In the genomic region with DNA sequence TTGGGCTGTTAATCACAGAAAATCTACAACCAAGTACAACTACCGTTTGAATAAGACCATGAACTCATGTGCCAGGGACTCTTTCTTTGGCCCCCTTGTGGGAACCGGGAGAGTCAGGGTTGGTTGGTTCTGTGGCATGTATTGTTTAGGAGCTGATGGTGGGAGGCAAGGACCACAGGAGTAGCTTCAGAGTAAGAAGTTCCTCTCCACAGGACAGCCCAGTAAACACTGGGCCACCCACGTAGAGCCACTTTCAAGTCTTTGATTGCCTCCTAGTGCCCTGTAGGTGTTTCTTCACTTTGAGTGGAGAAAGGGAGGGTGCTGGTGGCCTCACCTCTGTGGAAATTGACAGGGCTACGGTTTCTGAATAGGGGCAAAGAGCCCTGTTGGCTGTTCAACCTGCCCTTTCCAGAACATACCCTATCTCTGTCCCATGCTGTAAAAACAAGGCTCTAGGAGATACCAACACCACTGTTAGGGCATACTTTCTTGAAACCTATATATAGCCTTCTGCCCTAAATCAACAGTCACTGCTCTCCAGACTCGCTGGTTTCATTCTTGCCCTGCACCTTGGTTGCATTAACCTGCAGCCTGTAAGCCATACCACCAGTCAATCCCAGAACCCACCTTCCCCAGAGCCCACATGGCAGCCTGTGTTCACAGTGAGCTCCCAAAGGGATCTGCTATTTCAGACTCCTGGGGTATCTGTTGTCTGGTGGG, we compare ENCODE assay signal across 10 mouse cellular contexts. TPM values are rescaled to one million over a fixed set of nuclear protein-coding genes. Genes with fewer than 3 reads are reported as not detected.
DNase-seq lines count a peak whose midpoint lies in the region; ATAC-seq and TF ChIP-seq lines count a peak whose summit lies in the region.
"Had no signal": no experiment of that assay in that cellular context is flagged by ENCODE, and none has a peak within 500 bp of the region (broad histone marks: within the 10 kb centered on the region; RNA-seq: fewer than 3 reads in every experiment).

No protein-coding gene starts in this region.

- peak; percentile 31 for DNase-seq in hindbrain, embryonic 10.5 days (ENCODE audit: low spot score)
- no peak for DNase-seq in hindbrain, postnatal 0 days (ENCODE audit: low spot score)
- peak; percentile 12 for DNase-seq in ovary, postnatal 14 days (ENCODE audit: low spot score)
- DNase-seq in ovary, postnatal 10 days (ENCODE audit: low spot score): no peak
- DNase-seq in embryonic facial prominence, embryonic 14.5 days (ENCODE audit: low spot score): peak; percentile 12
- DNase-seq in thymus, adult 2 months: no peak
- DNase-seq in cerebellum, postnatal 36 days: no peak

- no peak overlapping the region for H3K9ac ChIP-seq in hindbrain, postnatal 0 days (replicated peaks; ENCODE audit: low read length)
- no peak overlapping the region for H3K9ac ChIP-seq in embryonic facial prominence, embryonic 14.5 days (ENCODE audit: low read depth, low read length)
- H3K9ac ChIP-seq: embryonic facial prominence, embryonic 12.5 days; hindbrain, embryonic 12.5 days had no signal

- no peak overlapping the region for H3K27ac ChIP-seq in hindbrain, embryonic 10.5 days
- no peak overlapping the region for H3K27ac ChIP-seq in hindbrain, postnatal 0 days
- H3K27ac ChIP-seq in embryonic facial prominence, embryonic 14.5 days (replicated peaks; ENCODE audit: low read depth, low read length): no peak overlapping the region
- H3K27ac ChIP-seq in thymus, adult 2 months (ENCODE audit: control insufficient read depth, insufficient read depth, low read length): no peak overlapping the region
- H3K27ac ChIP-seq: embryonic facial prominence, embryonic 12.5 days; hindbrain, embryonic 12.5 days had no signal

- WGBS in hindbrain, embryonic 10.5 days: 31% methylated on average over 5 of the region's 5 CpGs
- WGBS in hindbrain, postnatal 0 days: 29% methylated on average over 5 of the region's 5 CpGs
- 30% methylated on average over 5 of the region's 5 CpGs for WGBS in embryonic facial prominence, embryonic 14.5 days
- 74% methylated on average over 5 of the region's 5 CpGs for WGBS in thymus, adult 2 months

- H3K4me3 ChIP-seq in hindbrain, embryonic 10.5 days: no peak overlapping the region
- H3K4me3 ChIP-seq in hindbrain, postnatal 0 days (ENCODE audit: low read length): no peak overlapping the region
- H3K4me3 ChIP-seq in embryonic facial prominence, embryonic 14.5 days (ENCODE audit: low read depth, low read length): no peak overlapping the region
- H3K4me3 ChIP-seq in thymus, adult 2 months (ENCODE audit: control insufficient read depth, insufficient read depth, low read length): no peak overlapping the region
- H3K4me3 ChIP-seq: embryonic facial prominence, embryonic 12.5 days; hindbrain, embryonic 12.5 days; megakaryocyte, embryonic 14.5 days had no signal

- no peak; the same call in 1 of the 2 replicates for TF ChIP-seq CTCF in hindbrain, postnatal 0 days (IDR thresholded peaks at IDR 0.05; ENCODE audit: low read depth)
- no peak for TF ChIP-seq CTCF in thymus, adult 2 months (IDR thresholded peaks at IDR 0.05; ENCODE audit: borderline replicate concordance, control insufficient read depth, extremely low read depth, insufficient read depth, low read length, poor library complexity)

- peaks cover 41% of the 10 kb centered on the region for H3K36me3 ChIP-seq in hindbrain, embryonic 10.5 days
- H3K36me3 ChIP-seq in hindbrain, postnatal 0 days (ENCODE audit: insufficient read depth, low read length): peaks cover 22% of the 10 kb centered on the region; the same call in 1 of the 2 replicates
- H3K36me3 ChIP-seq in embryonic facial prominence, embryonic 14.5 days (ENCODE audit: control insufficient read depth, insufficient read depth, low read length): peaks cover 39% of the 10 kb centered on the region
- H3K36me3 ChIP-seq in thymus, adult 2 months (ENCODE audit: control insufficient read depth, insufficient read depth, low read length): peaks cover 4% of the 10 kb centered on the region; the same call in 1 of the 2 replicates

- no peaks in the 10 kb centered on the region for H3K27me3 ChIP-seq in hindbrain, embryonic 10.5 days (ENCODE audit: insufficient read depth, poor library complexity, severe bottlenecking)
- no peaks in the 10 kb centered on the region for H3K27me3 ChIP-seq in hindbrain, postnatal 0 days (ENCODE audit: insufficient read depth, low read length)
- H3K27me3 ChIP-seq in embryonic facial prominence, embryonic 14.5 days (replicated peaks; ENCODE audit: control insufficient read depth, insufficient read depth, low read length): no peaks in the 10 kb centered on the region
- H3K27me3 ChIP-seq in thymus, adult 2 months (ENCODE audit: control insufficient read depth, insufficient read depth, low read length): no peaks in the 10 kb centered on the region
- H3K27me3 ChIP-seq: hindbrain, embryonic 12.5 days had no signal

- no peaks in the 10 kb centered on the region for H3K9me3 ChIP-seq in hindbrain, embryonic 10.5 days
- no peaks in the 10 kb centered on the region for H3K9me3 ChIP-seq in hindbrain, postnatal 0 days (ENCODE audit: low read length)
- no peaks in the 10 kb centered on the region for H3K9me3 ChIP-seq in embryonic facial prominence, embryonic 14.5 days (ENCODE audit: control insufficient read depth, low read length)
- H3K9me3 ChIP-seq: embryonic facial prominence, embryonic 12.5 days; hindbrain, embryonic 12.5 days; megakaryocyte, embryonic 14.5 days had no signal

- peaks cover 11% of the 10 kb centered on the region for H3K4me1 ChIP-seq in hindbrain, embryonic 10.5 days (replicated peaks)
- H3K4me1 ChIP-seq in hindbrain, postnatal 0 days (ENCODE audit: insufficient read depth, low read length): no peaks in the 10 kb centered on the region
- peaks cover 4% of the 10 kb centered on the region; the same call in 1 of the 2 replicates for H3K4me1 ChIP-seq in embryonic facial prominence, embryonic 14.5 days (ENCODE audit: control insufficient read depth, insufficient read depth, low read length)
- H3K4me1 ChIP-seq in thymus, adult 2 months (replicated peaks; ENCODE audit: control insufficient read depth, insufficient read depth, low read length): no peaks in the 10 kb centered on the region; the same call in 1 of the 2 replicates
- H3K4me1 ChIP-seq: hindbrain, embryonic 12.5 days; megakaryocyte, embryonic 14.5 days had no signal

- no peak for TF ChIP-seq POLR2A in thymus, adult 2 months (IDR thresholded peaks at IDR 0.05; ENCODE audit: control insufficient read depth, extremely low read depth, insufficient read depth, low read length, poor library complexity)

- no peak for ATAC-seq in hindbrain, postnatal 0 days
- ATAC-seq in embryonic facial prominence, embryonic 14.5 days (ENCODE audit: low read depth): no peak

- no peak overlapping the region for H3K4me2 ChIP-seq in hindbrain, postnatal 0 days (ENCODE audit: low read depth, low read length)
- no peak overlapping the region for H3K4me2 ChIP-seq in embryonic facial prominence, embryonic 14.5 days (ENCODE audit: low read depth, low read length)
- H3K4me2 ChIP-seq: embryonic facial prominence, embryonic 12.5 days; hindbrain, embryonic 12.5 days had no signal

RNA-seq across cellular contexts. Expression of a gene that starts 35.4 kb away (rescaled TPM):
- polyA plus RNA-seq in hindbrain, embryonic 10.5 days (2016; fragmentation: Nextera tagmentation; extraction: Ambion mirVana): 64.2 and 74.4 TPM in 2 replicates
- total RNA-seq in hindbrain, postnatal 0 days (2014; rRNA removed): 52.4 and 64.2 TPM in 2 replicates
- 70.4 and 79.2 TPM in 2 replicates for polyA plus RNA-seq in hindbrain, postnatal 0 days (2015; fragmentation: Nextera tagmentation; extraction: Ambion mirVana)
- polyA plus RNA-seq in embryonic facial prominence, embryonic 14.5 days (2014; fragmentation: Nextera tagmentation; extraction: Ambion mirVana): 54.1 and 57.5 TPM in 2 replicates
- polyA plus RNA-seq in thymus, adult 2 months (2012; rRNA removed): 9.4 and 14.0 TPM in 2 replicates

RNA-seq across cellular contexts. Expression of a gene that starts 39.3 kb away (rescaled TPM):
- polyA plus RNA-seq in hindbrain, embryonic 10.5 days (2016; fragmentation: Nextera tagmentation; extraction: Ambion mirVana): 94.3 and 96.1 TPM in 2 replicates
- total RNA-seq in hindbrain, postnatal 0 days (2014; rRNA removed): 57.0 and 57.7 TPM in 2 replicates
- 32.5 and 33.0 TPM in 2 replicates for polyA plus RNA-seq in hindbrain, postnatal 0 days (2015; fragmentation: Nextera tagmentation; extraction: Ambion mirVana)
- 62.5 and 73.1 TPM in 2 replicates for polyA plus RNA-seq in embryonic facial prominence, embryonic 14.5 days (2014; fragmentation: Nextera tagmentation; extraction: Ambion mirVana)
- polyA plus RNA-seq in thymus, adult 2 months (2012; rRNA removed): 37.9 and 40.5 TPM in 2 replicates

Comparison
In these comparisons a context has a peak if more than half of its experiments do, and no peak if none do; other contexts are left out.
1. DNase-seq: peak in hindbrain, embryonic 10.5 days (single experiment), ovary, postnatal 14 days (single experiment) and embryonic facial prominence, embryonic 14.5 days (single experiment); none in hindbrain, postnatal 0 days (single experiment), ovary, postnatal 10 days (single experiment), thymus, adult 2 months (single experiment) and cerebellum, postnatal 36 days (0 of 2).